Mouse (Mus musculus) G1E (cell line): ENCODE measurements at regions not wholly inside any gene's neighbourhood (a gene's known extent, or its start where the extent isn't known, plus 50 kb on each side); places are given as distances from the start of the nearest gene placed in this dataset.

ENCODE experiments used
- CTCF ChIP-seq: IDR thresholded peaks from 2 replicates; pipeline ENCODE4 v1.5.1; 2012; ENCODE audit warnings: low read depth, low read length, inconsistent platforms, mixed read lengths
- GATA1 ChIP-seq: IDR thresholded peaks from 2 replicates; pipeline ENCODE4 v1.6.1; 2012; ENCODE audit warnings: borderline replicate concordance, low read length, inconsistent platforms, mixed read lengths
- GATA2 ChIP-seq: IDR thresholded peaks from 2 replicates; pipeline ENCODE4 v1.6.1; 2012; ENCODE audit warnings: low read depth, low read length, inconsistent platforms, borderline replicate concordance
- POLR2AphosphoS5 ChIP-seq: IDR thresholded peaks from 2 replicates; pipeline ENCODE4 v1.6.1; 2012; ENCODE audit warnings: low read depth, low read length, inconsistent platforms; ENCODE audit not compliant: insufficient replicate concordance
- TAL1 ChIP-seq: conservative IDR thresholded peaks from 2 replicates; pipeline ENCODE4 v1.6.1; 2012; ENCODE audit warnings: low read depth, low read length, inconsistent platforms, mixed read lengths

GRCm38 (mm10) chr13:39347761-39348160 lies 387.1 kb upstream of the Slc35b3 start:
- TF ChIP-seq CTCF (no peak), GATA1 (no peak), TAL1 (no peak), POLR2AphosphoS5 (no peak), GATA2 (no peak)
